Mouse (Mus musculus) G1E (cell line): ENCODE data around the gene Artn. TPM values are rescaled to one million over a fixed set of nuclear protein-coding genes. Genes with fewer than 3 reads are reported as not detected.
A peak's percentile ranks its signal among the peaks of the same experiment; 100 is the strongest.

Source experiments
- ATAC-seq: 2 replicates; pipeline ENCODE4 v1.8.0; 2016; ENCODE audit warnings: mild to moderate bottlenecking; ENCODE audit not compliant: insufficient number of reproducible peaks, poor library complexity, low FRiP score, severe bottlenecking; ENCODE audit errors: extremely low read depth
- DNase-seq: peaks from one replicate; pipeline ENCODE4 v3.0.0; 2012; ENCODE audit warnings: low spot score
- H3K27me3 ChIP-seq: 2 replicates; pipeline ENCODE4 v1.6.1; 2012; ENCODE audit warnings: mild to moderate bottlenecking, low read length, inconsistent platforms; ENCODE audit not compliant: insufficient read depth
- H3K36me3 ChIP-seq: replicated peaks from 2 replicates; pipeline ENCODE3; 2012; ENCODE audit warnings: mild to moderate bottlenecking, inconsistent platforms
- H3K4me1 ChIP-seq: 2 replicates; pipeline ENCODE4 v1.6.1; 2012; ENCODE audit warnings: low read depth, low read length, inconsistent platforms, mixed read lengths; ENCODE audit not compliant: insufficient read depth
- H3K4me3 ChIP-seq: 2 replicates; pipeline ENCODE4 v1.5.1; 2012; ENCODE audit warnings: low read depth, mild to moderate bottlenecking, inconsistent platforms, low read length, moderate library complexity, mixed read lengths
- H3K9me3 ChIP-seq: replicated peaks from 2 replicates; pipeline ENCODE4 v1.6.1; 2012; ENCODE audit warnings: inconsistent platforms
- CTCF ChIP-seq: IDR thresholded peaks from 2 replicates; pipeline ENCODE4 v1.5.1; 2012; ENCODE audit warnings: low read depth, low read length, inconsistent platforms, mixed read lengths
- GATA1 ChIP-seq: IDR thresholded peaks from 2 replicates; pipeline ENCODE4 v1.6.1; 2012; ENCODE audit warnings: borderline replicate concordance, low read length, inconsistent platforms, mixed read lengths
- GATA2 ChIP-seq: IDR thresholded peaks from 2 replicates; pipeline ENCODE4 v1.6.1; 2012; ENCODE audit warnings: low read depth, low read length, inconsistent platforms, borderline replicate concordance
- POLR2AphosphoS5 ChIP-seq: IDR thresholded peaks from 2 replicates; pipeline ENCODE4 v1.6.1; 2012; ENCODE audit warnings: low read depth, low read length, inconsistent platforms; ENCODE audit not compliant: insufficient replicate concordance
- TAL1 ChIP-seq: conservative IDR thresholded peaks from 2 replicates; pipeline ENCODE4 v1.6.1; 2012; ENCODE audit warnings: low read depth, low read length, inconsistent platforms, mixed read lengths
- polyA plus RNA-seq: library from polyadenylated mRNA; stranded (reverse); fragments of >175 nt; gene quantifications from 2 replicates; pipeline ENCODE4 v1.2.3, GENCODE M21; 2012
- total RNA-seq, 2 experiments: library from RNA; stranded (forward) in 1 of 2; stranded (reverse) in 1 of 2; fragments of 200-1000 nt in 1 of 2; fragments of >200 nt in 1 of 2; fragmentation: Nextera tagmentation in 1 of 2; gene quantifications; 2 replicates each; pipeline ENCODE4 v1.2.3; 2014 to 2017

Artn gene
- total and polyA plus RNA-seq, 3 experiments = 0.11 TPM; not detected in 2

DNA sequence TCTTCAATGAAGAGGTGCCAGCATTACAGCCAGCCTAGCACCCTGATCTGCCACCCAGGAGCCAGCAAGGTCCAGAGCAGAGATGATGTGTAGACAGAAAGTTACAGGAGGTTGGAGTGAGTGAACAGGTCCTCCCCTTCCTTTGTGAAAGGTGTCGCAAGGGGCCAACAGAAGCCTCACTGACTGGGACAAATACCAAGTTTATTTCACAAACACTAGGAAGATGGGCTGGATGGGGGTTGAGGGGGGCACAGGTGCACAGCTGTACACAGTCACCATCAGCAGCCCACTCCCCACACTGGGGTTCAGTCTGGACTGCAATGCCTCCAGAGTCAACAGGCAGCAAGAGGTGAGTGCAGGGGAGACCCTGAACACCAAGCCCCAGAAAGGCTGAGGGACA, 45.4 kb downstream of the Artn start:
- no peak for DNase-seq
- no peak for ATAC-seq
- H3K27me3 ChIP-seq = peaks cover 44% of the 10 kb centered on the region
- peaks cover 42% of the 10 kb centered on the region for H3K4me1 ChIP-seq
- no peak for TF ChIP-seq GATA1
- no peak for TF ChIP-seq CTCF
- TF ChIP-seq GATA2 = no peak
- no peak for TF ChIP-seq POLR2AphosphoS5
- TF ChIP-seq TAL1 = no peak
- no peak overlapping the region for H3K4me3 ChIP-seq
- no peaks in the 10 kb centered on the region for H3K9me3 ChIP-seq
- H3K36me3 ChIP-seq = peaks cover 42% of the 10 kb centered on the region

DNA sequence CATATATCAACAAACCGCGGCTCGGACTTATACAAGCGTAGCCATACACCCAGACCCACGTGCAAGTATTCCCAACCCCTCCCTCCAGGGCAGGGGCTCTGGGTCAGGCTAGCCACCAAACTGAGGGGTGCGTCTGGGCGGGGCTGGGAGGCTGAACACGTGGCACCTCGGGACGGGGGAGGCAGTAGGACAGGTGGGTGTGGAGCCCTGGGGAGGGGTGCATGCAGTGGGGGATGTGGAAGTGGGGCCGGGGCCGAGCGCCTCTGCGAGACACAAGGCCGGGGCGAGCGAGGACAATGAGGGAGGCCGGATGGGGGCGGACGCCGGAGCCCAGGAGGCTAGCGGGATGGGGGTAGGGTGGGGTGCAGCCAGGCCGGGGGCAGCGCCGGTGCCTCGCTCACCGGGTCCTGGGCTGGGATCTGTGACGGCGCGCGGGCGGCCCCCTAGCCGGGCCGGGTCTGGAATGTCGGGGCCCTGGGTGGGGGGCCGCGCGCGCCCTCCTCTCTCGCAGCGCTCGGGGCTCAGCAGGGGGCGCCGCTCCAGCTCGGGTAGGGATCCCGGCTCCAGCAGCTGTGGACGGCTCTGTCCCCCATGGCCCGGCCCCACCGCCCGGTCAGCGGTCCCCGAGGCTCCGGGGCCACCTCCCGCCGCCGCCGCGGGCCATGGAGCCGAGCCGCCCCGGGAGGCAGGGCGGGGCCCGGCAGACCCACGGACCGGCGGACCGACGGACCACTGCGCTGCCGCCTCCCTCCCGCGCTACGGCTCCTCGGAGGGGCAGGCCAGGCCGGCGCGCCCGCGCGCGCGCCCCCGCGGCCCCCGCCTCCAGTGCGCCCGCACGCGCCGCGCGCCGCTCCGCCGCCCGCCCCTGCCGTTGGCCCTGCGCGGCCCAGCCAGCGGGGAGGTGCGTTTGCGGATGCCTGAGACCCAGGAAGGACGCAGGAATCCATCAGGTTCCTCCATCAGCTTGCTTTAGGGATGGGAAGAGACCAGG, 46.6 kb downstream of the Artn start, which contains the start of gene B4galt2:
Gene B4galt2, minus strand, starts transcription at position 787 of the 991 bp plus-strand sequence.
- no peak for DNase-seq
- Histone ChIP-seq H3K36me3 (peaks cover 32% of the 10 kb centered on the region), H3K4me3 (peak within 1 kb of the TSS; percentile 63; the same call in 1 of the 2 replicates), H3K4me1 (peaks cover 41% of the 10 kb centered on the region), H3K27me3 (peaks cover 55% of the 10 kb centered on the region), H3K9me3 (no peaks in the 10 kb centered on the region)
- ATAC-seq = no peak
- no peak for TF ChIP-seq CTCF
- no peak for TF ChIP-seq GATA2
- TF ChIP-seq TAL1 = no peak
- no peak for TF ChIP-seq POLR2AphosphoS5
- TF ChIP-seq GATA1 = no peak

DNA sequence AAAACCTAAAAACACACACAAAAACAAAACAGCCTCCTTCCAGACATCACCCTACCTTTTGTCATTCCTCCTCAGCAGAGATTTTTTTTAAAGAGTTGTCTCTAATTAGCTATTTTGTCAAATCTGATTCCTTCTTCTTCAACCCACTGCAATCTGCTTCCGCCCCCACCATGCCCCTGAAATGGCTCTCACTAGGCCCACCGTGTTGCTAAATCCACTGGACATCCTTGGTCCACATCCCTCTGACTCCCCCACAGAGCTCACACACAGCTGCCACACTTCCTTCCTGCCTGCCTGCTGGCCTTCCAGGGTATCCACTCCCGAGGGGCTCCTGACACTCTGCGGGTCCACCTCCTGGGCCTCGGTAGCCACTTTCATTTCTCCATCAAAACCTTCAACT, 50.9 kb downstream of the Artn start:
- TF ChIP-seq GATA2 (no peak), TAL1 (no peak), CTCF (no peak), GATA1 (no peak)
- H3K36me3 ChIP-seq = peaks cover 4% of the 10 kb centered on the region

DNA sequence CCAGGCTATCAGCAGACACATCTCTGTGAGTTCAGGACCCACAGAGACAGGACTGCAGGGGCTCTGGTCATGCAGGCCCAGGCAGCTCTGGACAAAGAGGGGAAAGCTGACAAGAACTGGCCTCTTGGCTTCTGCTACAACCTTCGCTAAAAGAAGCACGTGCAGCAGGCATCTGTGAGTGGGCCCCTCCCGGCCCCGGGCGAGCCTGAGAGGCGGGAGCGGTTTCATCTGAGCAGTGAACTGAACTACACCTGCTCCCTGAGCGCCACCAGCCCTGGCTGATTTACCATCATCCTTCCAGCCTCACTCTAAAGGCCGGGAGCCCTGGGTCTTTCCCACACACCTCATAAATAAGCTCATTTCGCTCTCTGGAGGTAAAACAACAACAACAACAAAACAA, 51.3 kb downstream of the Artn start:
- no peaks in the 10 kb centered on the region for H3K9me3 ChIP-seq
- no peaks in the 10 kb centered on the region for H3K36me3 ChIP-seq
- TF ChIP-seq GATA1 (no peak), GATA2 (no peak), CTCF (no peak), TAL1 (no peak), POLR2AphosphoS5 (no peak)
- peaks cover 82% of the 10 kb centered on the region for H3K27me3 ChIP-seq
- H3K4me3 ChIP-seq = no peak overlapping the region
- peaks cover 8% of the 10 kb centered on the region for H3K4me1 ChIP-seq
- ATAC-seq (no peak), DNase-seq (no peak)

More for the DNA sequence above, 50.9 kb downstream of the Artn start:
- H3K9me3 ChIP-seq = no peaks in the 10 kb centered on the region
- no peak for ATAC-seq
- DNase-seq = no peak
- peaks cover 82% of the 10 kb centered on the region for H3K27me3 ChIP-seq
- H3K4me3 ChIP-seq = no peak overlapping the region
- peaks cover 11% of the 10 kb centered on the region for H3K4me1 ChIP-seq

Other genes starting within 250 kb of the Artn start
- 27.6 and 29.9 TPM in 2 replicates for gene Dmap1, start 247.5 kb downstream of the Artn start, total RNA-seq (2014; fragmentation: Nextera tagmentation)
- 28.8 and 33.7 TPM in 2 replicates for gene Dmap1, start 247.5 kb downstream of the Artn start, total RNA-seq (2017)
- gene Dmap1, start 247.5 kb downstream of the Artn start, polyA plus RNA-seq = 30.0 and 42.5 TPM in 2 replicates
- not detected in 2 replicates for gene Gm12845, start 205.4 kb downstream of the Artn start, total RNA-seq (2014; fragmentation: Nextera tagmentation)
- gene Gm12845, start 205.4 kb downstream of the Artn start, total RNA-seq (2017) = 0.11 TPM in 1 of 2 replicates, not detected in the other
- not detected in 2 replicates for gene Gm12845, start 205.4 kb downstream of the Artn start, polyA plus RNA-seq
- gene Klf17, start 164.1 kb downstream of the Artn start, total RNA-seq (2014; fragmentation: Nextera tagmentation) = not detected in 2 replicates
- gene Klf17, start 164.1 kb downstream of the Artn start, total RNA-seq (2017) = 0.12 TPM in 1 of 2 replicates, not detected in the other
- not detected in 2 replicates for gene Klf17, start 164.1 kb downstream of the Artn start, polyA plus RNA-seq
- 3.3 and 34.8 TPM in 2 replicates for gene Slc6a9, start 95.3 kb downstream of the Artn start, total RNA-seq (2014; fragmentation: Nextera tagmentation)
- 0.70 and 1.3 TPM in 2 replicates for gene Slc6a9, start 95.3 kb downstream of the Artn start, total RNA-seq (2017)
- 4.4 and 4.6 TPM in 2 replicates for gene Slc6a9, start 95.3 kb downstream of the Artn start, polyA plus RNA-seq
- not detected in 2 replicates for gene Ccdc24, start 57.2 kb downstream of the Artn start, total RNA-seq (2014; fragmentation: Nextera tagmentation)
- 0.52 TPM in 1 of 2 replicates, not detected in the other for gene Ccdc24, start 57.2 kb downstream of the Artn start, total RNA-seq (2017)
- not detected in 2 replicates for gene Ccdc24, start 57.2 kb downstream of the Artn start, polyA plus RNA-seq
- gene B4galt2, start 46.3 kb downstream of the Artn start, total RNA-seq (2014; fragmentation: Nextera tagmentation) = not detected in 2 replicates
- gene B4galt2, start 46.3 kb downstream of the Artn start, total RNA-seq (2017) = 0.06 and 0.33 TPM in 2 replicates
- 0.11 and 0.63 TPM in 2 replicates for gene B4galt2, start 46.3 kb downstream of the Artn start, polyA plus RNA-seq
- gene Atp6v0b, start 42.4 kb downstream of the Artn start, total RNA-seq (2014; fragmentation: Nextera tagmentation) = 247 and 294 TPM in 2 replicates
- gene Atp6v0b, start 42.4 kb downstream of the Artn start, total RNA-seq (2017) = 219 and 225 TPM in 2 replicates
- 181 and 297 TPM in 2 replicates for gene Atp6v0b, start 42.4 kb downstream of the Artn start, polyA plus RNA-seq
- 8.4 and 10.0 TPM in 2 replicates for gene Dph2, start 37.7 kb downstream of the Artn start, total RNA-seq (2014; fragmentation: Nextera tagmentation)
- 11.3 and 12.4 TPM in 2 replicates for gene Dph2, start 37.7 kb downstream of the Artn start, total RNA-seq (2017)
- 18.8 and 19.4 TPM in 2 replicates for gene Dph2, start 37.7 kb downstream of the Artn start, polyA plus RNA-seq
- 17.9 and 25.1 TPM in 2 replicates for gene Ipo13, start 14.8 kb downstream of the Artn start, total RNA-seq (2014; fragmentation: Nextera tagmentation)
- 7.5 and 8.9 TPM in 2 replicates for gene Ipo13, start 14.8 kb downstream of the Artn start, total RNA-seq (2017)
- 14.3 and 18.8 TPM in 2 replicates for gene Ipo13, start 14.8 kb downstream of the Artn start, polyA plus RNA-seq
- gene St3gal3, start 205.2 kb upstream of the Artn start, total RNA-seq (2014; fragmentation: Nextera tagmentation) = 13.4 and 24.6 TPM in 2 replicates
- gene St3gal3, start 205.2 kb upstream of the Artn start, total RNA-seq (2017) = 6.9 and 10.3 TPM in 2 replicates
- 13.8 and 13.9 TPM in 2 replicates for gene St3gal3, start 205.2 kb upstream of the Artn start, polyA plus RNA-seq